Mouse (Mus musculus): ENCODE measurements around the gene Il10. TPM values are rescaled to one million over a fixed set of nuclear protein-coding genes. Genes with fewer than 3 reads are reported as not detected.

Gene Il10
- polyA plus RNA-seq, 1 experiment: not detected

DNA sequence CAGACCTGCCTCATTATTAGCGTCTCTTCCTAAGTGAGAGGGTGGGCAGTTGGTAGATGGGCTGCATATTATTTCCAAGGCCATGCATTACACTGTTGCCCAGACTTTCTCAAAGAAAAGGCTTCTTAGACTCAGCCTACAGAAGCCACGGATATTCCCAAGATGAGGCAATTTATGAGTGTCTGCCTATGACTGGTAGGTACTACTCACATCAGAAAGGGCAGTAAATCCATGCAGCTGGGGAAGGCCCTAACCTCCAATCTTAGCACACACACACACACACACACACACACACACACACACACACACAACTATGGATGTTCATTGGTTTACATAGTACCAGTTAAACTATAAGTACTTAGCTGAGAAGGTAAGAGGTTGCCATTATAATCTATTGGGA is 17.1 kb upstream of the Il10 start:
- TF ChIP-seq POLR2A (IDR thresholded peaks at IDR 0.05; ENCODE audit: low read depth, low read length): no peak
- no peak for TF ChIP-seq CTCF (IDR thresholded peaks at IDR 0.05; ENCODE audit: extremely low read depth, insufficient read length, insufficient replicate concordance, low read depth, low read length)
- no peak overlapping the region for H3K4me3 ChIP-seq (ENCODE audit: low read depth, low read length)

DNA sequence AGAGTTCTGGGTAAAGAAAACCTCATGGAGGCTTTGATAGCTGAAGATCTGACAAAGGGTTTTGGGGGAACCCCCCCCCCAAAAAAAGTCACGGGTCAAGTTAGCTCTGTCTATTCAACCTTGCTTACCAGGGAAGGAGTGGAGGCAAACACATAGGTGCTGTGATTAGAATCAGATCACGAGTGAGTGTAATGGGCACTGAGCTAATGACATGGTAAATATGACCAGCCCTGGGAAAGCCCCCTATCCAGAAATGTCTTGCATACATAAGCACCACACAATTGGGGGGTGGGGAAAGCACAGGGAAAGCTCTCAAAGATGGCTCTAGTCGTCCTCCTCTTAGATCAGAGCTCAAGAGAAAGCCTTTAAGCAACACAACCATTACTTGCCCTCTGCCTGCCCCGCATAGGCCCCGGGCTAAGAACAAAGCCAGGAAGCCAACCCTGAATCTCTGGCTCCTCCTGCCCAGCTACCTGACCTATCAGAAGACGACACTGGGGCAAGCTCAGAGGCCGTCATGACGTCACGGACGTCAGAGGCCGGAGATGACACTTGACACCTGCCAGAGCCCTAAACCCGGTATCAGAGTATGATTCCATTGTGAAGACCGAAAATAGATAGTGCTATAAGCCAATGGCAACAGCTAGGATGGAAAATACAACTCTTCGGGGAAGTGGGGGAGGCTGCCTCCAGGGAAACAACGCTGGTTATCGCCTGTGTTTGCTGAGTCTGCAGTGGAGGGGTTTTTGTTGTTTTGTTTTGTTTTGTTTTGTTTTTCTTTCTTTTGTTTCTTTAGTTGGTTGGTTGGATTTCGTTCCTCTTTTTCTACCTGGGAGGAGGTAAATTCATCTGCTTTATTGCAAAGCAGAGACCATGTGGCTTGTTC is 16.4 kb upstream of the Il10 start:
- H3K27me3 ChIP-seq (ENCODE audit: control insufficient read depth, insufficient read depth, low read length): no peaks in the 10 kb centered on the region
- H3K4me1 ChIP-seq (ENCODE audit: control insufficient read depth, insufficient read depth, insufficient read length, low read length): no peaks in the 10 kb centered on the region
- 65% methylated on average over 17 of the region's 17 CpGs for WGBS
- no peak overlapping the region for H3K27ac ChIP-seq (ENCODE audit: insufficient read depth, low read depth, low read length)
- no peak overlapping the region for H3K4me3 ChIP-seq (ENCODE audit: low read depth, low read length)
- TF ChIP-seq CTCF (IDR thresholded peaks at IDR 0.05; ENCODE audit: extremely low read depth, insufficient read length, insufficient replicate concordance, low read depth, low read length) (no peak), POLR2A (IDR thresholded peaks at IDR 0.05; ENCODE audit: low read depth, low read length) (no peak)
- H3K36me3 ChIP-seq (ENCODE audit: control insufficient read depth, insufficient read depth, low read length): no peaks in the 10 kb centered on the region

More for the DNA sequence above, 17.1 kb upstream of the Il10 start:
- Histone ChIP-seq H3K27ac (ENCODE audit: insufficient read depth, low read depth, low read length) (no peak overlapping the region), H3K27me3 (ENCODE audit: control insufficient read depth, insufficient read depth, low read length) (no peaks in the 10 kb centered on the region), H3K36me3 (ENCODE audit: control insufficient read depth, insufficient read depth, low read length) (no peaks in the 10 kb centered on the region), H3K4me1 (ENCODE audit: control insufficient read depth, insufficient read depth, insufficient read length, low read length) (no peaks in the 10 kb centered on the region)
- WGBS: 93% methylated on average over 2 of the region's 2 CpGs

DNA sequence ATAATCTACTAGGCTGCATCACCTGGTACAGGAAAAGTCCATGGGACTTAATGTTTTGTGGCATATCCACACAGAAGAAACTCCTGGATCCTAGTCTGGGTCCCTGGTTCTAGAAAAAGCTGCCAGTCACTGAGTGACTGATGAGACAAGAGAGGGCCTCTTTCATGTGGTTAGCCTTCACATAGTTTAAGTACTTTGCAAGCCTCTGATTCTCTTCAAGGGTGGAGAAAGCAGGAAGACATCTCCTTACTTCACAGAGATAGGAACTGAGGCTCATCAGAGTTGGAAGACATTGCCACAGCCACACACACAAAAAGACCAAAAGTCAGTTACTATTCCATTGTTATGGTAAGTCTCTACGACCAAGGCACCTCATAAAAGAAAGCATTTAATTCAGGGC is 13.6 kb upstream of the Il10 start:
- Histone ChIP-seq H3K4me3 (ENCODE audit: low read depth, low read length) (no peak overlapping the region), H3K4me1 (ENCODE audit: control insufficient read depth, insufficient read depth, insufficient read length, low read length) (peaks cover 2% of the 10 kb centered on the region; the same call in 1 of the 2 replicates), H3K36me3 (ENCODE audit: control insufficient read depth, insufficient read depth, low read length) (no peaks in the 10 kb centered on the region), H3K27ac (ENCODE audit: insufficient read depth, low read depth, low read length) (no peak overlapping the region), H3K27me3 (ENCODE audit: control insufficient read depth, insufficient read depth, low read length) (no peaks in the 10 kb centered on the region)
- no peak for TF ChIP-seq POLR2A (IDR thresholded peaks at IDR 0.05; ENCODE audit: low read depth, low read length)
- TF ChIP-seq CTCF (IDR thresholded peaks at IDR 0.05; ENCODE audit: extremely low read depth, insufficient read length, insufficient replicate concordance, low read depth, low read length): no peak
- WGBS: 86% methylated on average over 1 of the region's 1 CpGs

DNA sequence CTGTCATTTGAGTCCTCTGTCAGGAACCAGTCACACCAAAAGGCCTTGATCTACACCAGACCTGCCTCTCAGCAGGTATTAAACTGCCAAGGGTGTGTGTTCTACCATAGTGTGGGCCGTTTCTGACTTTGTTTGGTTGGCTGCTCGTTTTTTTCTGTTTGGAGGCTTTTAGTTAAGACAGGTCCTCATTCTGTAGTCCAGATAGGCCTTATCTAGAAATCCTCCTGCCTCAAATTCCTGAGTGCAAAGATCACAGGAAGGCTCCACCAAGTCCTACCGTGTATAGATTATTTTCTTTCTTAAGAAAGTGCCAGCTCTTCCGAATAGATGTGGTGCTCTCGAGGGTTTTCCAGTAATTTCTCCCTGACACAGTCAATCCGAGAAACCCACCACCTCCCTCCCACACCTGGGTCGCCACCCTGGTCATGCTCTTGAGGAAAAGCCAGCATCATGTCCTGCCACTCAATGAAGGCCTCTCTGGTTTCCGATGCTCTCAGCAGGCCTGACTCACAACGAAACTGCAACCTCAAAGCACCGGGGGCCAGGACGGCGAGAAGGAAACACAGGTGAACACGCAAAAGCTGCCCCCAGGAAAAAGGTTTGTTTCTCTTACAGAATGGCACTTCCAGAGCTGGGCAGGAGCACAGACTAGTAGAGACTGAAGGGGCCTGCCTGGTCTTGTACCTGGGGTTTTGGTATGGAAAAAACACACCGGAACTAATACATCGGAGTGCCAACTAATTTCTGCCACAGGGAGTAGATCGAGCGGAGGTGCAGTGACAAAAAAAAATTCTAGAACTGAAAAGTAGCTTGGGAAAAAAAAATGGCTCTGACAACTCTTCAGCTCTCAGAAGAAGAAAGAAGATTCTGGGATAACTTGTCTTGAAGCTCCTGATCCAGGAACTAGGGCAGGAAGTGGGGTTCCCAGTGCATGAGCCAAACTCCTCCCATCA is 9.2 kb upstream of the Il10 start:
- 61% methylated on average over 17 of the region's 17 CpGs for WGBS
- no peak overlapping the region for H3K27ac ChIP-seq (ENCODE audit: insufficient read depth, low read depth, low read length)
- H3K4me1 ChIP-seq (ENCODE audit: control insufficient read depth, insufficient read depth, insufficient read length, low read length): peaks cover 2% of the 10 kb centered on the region; the same call in 1 of the 2 replicates
- no peak for TF ChIP-seq CTCF (IDR thresholded peaks at IDR 0.05; ENCODE audit: extremely low read depth, insufficient read length, insufficient replicate concordance, low read depth, low read length)
- TF ChIP-seq POLR2A (IDR thresholded peaks at IDR 0.05; ENCODE audit: low read depth, low read length): no peak
- no peak overlapping the region for H3K4me3 ChIP-seq (ENCODE audit: low read depth, low read length)
- H3K36me3 ChIP-seq (ENCODE audit: control insufficient read depth, insufficient read depth, low read length): no peaks in the 10 kb centered on the region
- H3K27me3 ChIP-seq (ENCODE audit: control insufficient read depth, insufficient read depth, low read length): no peaks in the 10 kb centered on the region

DNA sequence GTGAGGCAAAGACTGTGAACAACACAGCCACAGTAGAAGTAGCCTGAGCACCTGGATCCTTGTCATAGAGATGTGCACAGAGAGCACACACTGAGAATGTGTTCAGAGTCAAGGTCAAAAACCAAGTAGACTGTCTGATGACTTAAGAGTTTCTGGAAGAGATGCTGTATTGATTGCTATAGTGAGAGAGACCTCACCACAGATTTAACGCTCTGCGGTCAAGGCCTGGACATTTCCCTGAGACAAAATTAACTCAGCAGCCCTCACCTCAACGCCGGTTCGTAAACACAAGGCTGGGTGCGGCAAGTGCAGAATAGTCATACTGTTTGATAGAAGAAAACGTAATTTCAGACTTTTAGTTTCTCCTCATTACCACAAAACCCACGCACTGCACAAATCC is 7.2 kb upstream of the Il10 start:
- TF ChIP-seq CTCF (IDR thresholded peaks at IDR 0.05; ENCODE audit: extremely low read depth, insufficient read length, insufficient replicate concordance, low read depth, low read length) (no peak), POLR2A (IDR thresholded peaks at IDR 0.05; ENCODE audit: low read depth, low read length) (no peak)
- peaks cover 2% of the 10 kb centered on the region; the same call in 1 of the 2 replicates for H3K4me1 ChIP-seq (ENCODE audit: control insufficient read depth, insufficient read depth, insufficient read length, low read length)
- no peaks in the 10 kb centered on the region for H3K36me3 ChIP-seq (ENCODE audit: control insufficient read depth, insufficient read depth, low read length)
- WGBS: 80% methylated on average over 8 of the region's 8 CpGs
- H3K27me3 ChIP-seq (ENCODE audit: control insufficient read depth, insufficient read depth, low read length): no peaks in the 10 kb centered on the region
- H3K27ac ChIP-seq (ENCODE audit: insufficient read depth, low read depth, low read length): no peak overlapping the region
- H3K4me3 ChIP-seq (ENCODE audit: low read depth, low read length): no peak overlapping the region

DNA sequence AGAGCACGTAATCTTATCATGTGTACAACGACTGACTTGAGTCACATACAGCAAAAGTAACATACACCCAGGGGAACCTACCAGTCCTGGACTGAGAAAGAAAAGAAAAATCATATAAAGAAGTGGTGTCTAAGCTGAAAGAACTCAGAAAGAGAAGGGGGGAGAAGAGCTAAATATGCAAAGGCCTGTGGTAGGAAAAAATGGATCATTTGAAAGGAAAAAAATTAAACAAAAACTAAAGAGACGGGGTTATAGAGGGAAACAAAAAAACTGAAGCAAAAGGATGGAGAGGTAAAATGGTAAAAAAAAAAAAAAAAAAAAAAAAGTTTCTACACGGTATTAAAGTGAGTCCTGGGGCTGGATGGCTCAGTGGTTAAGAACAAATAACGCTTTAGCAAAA is 5.7 kb upstream of the Il10 start:
- no peak for TF ChIP-seq POLR2A (IDR thresholded peaks at IDR 0.05; ENCODE audit: low read depth, low read length)
- no peak for TF ChIP-seq CTCF (IDR thresholded peaks at IDR 0.05; ENCODE audit: extremely low read depth, insufficient read length, insufficient replicate concordance, low read depth, low read length)
- Histone ChIP-seq H3K27ac (ENCODE audit: insufficient read depth, low read depth, low read length) (no peak overlapping the region), H3K27me3 (ENCODE audit: control insufficient read depth, insufficient read depth, low read length) (no peaks in the 10 kb centered on the region), H3K4me1 (ENCODE audit: control insufficient read depth, insufficient read depth, insufficient read length, low read length) (peaks cover 2% of the 10 kb centered on the region; the same call in 1 of the 2 replicates), H3K36me3 (ENCODE audit: control insufficient read depth, insufficient read depth, low read length) (no peaks in the 10 kb centered on the region), H3K4me3 (ENCODE audit: low read depth, low read length) (no peak overlapping the region)
- 82% methylated on average over 5 of the region's 5 CpGs for WGBS

All from small intestine, adult 2 months (tissue).